13 mouse cellular contexts compared by ENCODE assay signal in genomic region chr7:141470637-141470944, GRCm38 (mm10). TPM values are rescaled to one million over a fixed set of nuclear protein-coding genes. Genes with fewer than 3 reads are reported as not detected.
"Had no signal": no experiment of that assay in that cellular context is flagged by ENCODE, and none has a peak within 500 bp of the region (broad histone marks: within the 10 kb centered on the region; RNA-seq: fewer than 3 reads in every experiment).

No protein-coding gene starts in this region.

- ATAC-seq: lung, postnatal 0 days had no signal

- H3K9me3 ChIP-seq: limb, embryonic 10.5 days; liver, embryonic 15.5 days; midbrain, embryonic 12.5 days had no signal

- DNase-seq: kidney, adult 11 months; kidney, adult 9 months; lung, adult 2 months; lung, postnatal 36 days; right cerebral cortex, adult 18-20 months; thymus, postnatal 4 days had no signal

- H3K27ac ChIP-seq: liver, embryonic 15.5 days; stomach, postnatal 0 days had no signal

- H3K9ac ChIP-seq: liver, embryonic 15.5 days had no signal

- H3K4me3 ChIP-seq: liver, embryonic 15.5 days; midbrain, embryonic 12.5 days had no signal

- H3K4me2 ChIP-seq: liver, embryonic 11.5 days; liver, embryonic 15.5 days had no signal

RNA-seq across cellular contexts. Expression of gene Cracr2b, which starts 9.7 kb away (rescaled TPM):
- total RNA-seq: monocyte, adult 5-6 weeks had no signal
